Mouse (Mus musculus) ovary, postnatal 36 days (tissue): ENCODE measurements around the gene Kcne3.

Source experiments
- DNase-seq: peaks from one replicate; pipeline ENCODE4 v3.0.0; 2022; ENCODE audit warnings: low spot score, mixed read lengths

Kcne3 gene

DNA sequence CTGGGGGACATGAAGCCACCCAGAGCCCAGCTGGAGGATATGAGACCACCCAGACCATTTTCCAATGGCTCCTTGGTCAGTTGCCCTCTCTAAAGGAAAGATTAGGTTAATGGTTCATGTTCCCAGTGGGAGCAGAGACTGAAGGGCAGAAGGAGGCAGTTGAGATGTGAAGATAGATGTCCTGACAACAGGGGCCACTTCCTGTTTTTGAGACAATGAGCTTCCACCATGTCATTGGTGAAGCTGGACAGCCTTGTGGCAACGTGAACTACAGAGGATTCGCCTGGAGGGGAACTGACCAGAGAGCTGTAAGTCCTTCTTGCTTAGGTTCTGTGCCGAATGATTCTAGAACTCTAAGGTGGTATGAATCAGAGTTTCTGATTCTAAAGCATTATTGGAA is at the start of gene Kcne3:
Gene Kcne3 (plus strand): TSS at position 234 of the 400 bp plus-strand sequence.
- DNase-seq = no peak

GRCm38 (mm10) chr7:100126514-100126913 is 49.8 kb upstream of the Kcne3 start:
- DNase-seq = no peak

GRCm38 (mm10) chr7:100128262-100129041 is 47.9 kb upstream of the Kcne3 start:
- no peak for DNase-seq

DNA sequence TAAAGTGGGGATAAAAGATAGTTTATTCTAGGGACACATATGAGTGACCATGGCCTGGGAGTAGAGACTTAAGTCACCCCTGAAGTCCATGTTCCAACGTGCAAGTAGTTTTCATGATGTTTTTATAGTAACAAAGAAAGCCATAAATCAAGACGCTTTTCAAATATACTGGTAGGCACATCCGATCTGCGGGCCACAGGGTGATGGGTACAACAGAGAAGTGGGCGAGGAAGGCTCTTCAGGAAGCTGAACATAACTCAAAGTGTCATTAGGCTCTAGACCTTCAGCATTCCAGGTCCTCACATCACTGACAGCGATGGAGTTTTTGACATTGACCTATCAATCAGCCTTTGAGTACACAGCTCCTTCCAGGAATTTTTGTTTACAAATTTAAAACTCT is 45.7 kb upstream of the Kcne3 start:
- DNase-seq = no peak

GRCm38 (mm10) chr7:100132379-100132778 is 43.9 kb upstream of the Kcne3 start:
- no peak for DNase-seq

DNA sequence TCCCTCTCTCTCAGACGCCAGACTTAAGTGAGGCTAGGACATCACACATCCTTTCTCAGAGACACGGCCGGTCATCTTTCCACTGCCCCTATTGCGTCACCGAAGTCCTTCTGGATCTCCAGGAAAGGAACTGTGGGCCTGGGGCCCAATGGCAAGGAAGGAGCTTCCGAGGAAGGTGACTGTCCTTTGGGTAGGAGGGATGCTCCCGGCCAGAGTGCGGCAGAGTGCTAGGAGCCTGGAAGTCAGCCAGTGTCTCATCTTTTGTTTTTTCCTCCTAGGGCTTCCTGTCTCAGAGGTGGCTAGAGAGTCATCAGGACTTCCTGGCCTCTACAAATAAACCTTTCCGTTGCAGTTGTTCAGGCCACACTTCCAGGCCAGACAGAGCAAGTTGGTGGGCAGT is 39.3 kb upstream of the Kcne3 start:
- no peak for DNase-seq

DNA sequence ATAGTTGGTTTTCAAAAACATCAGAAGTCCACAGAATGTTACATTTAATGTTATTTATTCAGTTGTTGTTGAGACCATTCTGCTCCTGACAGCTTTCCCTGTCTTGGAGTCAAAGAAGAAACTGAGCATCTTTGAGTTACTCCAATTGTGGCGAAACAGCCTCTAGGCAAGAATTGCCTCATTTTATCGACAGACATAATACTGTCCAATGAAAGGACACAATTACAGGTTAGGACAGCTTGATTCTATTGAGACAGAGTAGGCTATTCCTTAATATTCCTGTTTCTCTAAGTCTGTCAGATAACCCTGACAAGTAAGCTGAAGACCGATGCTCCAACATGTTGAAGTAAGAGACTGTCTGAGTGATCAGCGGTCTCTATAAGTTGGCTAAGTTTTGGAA is 38.2 kb upstream of the Kcne3 start:
- no peak for DNase-seq

DNA sequence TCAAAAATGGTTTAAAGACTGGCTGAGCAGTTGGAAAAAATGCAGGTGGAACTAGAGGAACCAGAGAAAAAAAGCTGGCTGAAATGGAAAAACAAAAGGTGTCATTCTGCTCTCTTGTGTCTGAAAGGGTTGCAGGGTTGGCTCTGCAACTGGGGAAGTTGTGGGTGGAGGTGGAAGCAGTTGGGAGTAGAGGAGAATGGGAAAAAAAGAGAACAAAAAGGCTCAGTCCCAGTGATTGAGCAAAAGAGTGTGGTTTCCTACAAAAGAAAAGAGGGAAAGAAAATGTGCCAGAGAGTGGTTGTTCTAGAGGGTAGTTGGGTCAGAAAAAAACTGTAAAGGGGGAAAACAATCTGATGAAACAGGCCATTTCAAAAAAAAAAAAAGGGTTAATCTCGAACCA is 35.7 kb upstream of the Kcne3 start:
- no peak for DNase-seq

DNA sequence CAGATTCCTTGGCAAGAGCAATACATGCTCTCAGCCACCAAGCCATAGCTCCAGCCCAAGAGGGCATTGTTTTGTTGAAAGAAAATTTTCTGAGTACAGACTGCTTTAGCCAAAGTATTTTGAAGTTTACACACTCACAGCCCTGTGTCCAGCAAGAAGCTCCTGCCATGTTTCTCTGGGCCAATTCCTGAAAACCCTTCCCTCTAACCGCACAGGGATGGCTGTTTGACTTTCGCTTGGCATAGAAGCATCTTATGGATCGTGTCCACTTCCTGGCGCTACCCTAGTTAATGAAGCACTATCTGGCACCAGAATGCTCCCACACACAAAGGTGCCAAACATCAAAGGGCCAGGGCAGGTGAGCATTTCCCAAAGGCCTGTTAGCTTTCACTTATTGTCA is 27.7 kb upstream of the Kcne3 start:
- DNase-seq = no peak

- DNase-seq = peak; percentile 60
Observed at GRCm38 (mm10) chr7:100150086-100150485, 26.2 kb upstream of the Kcne3 start.

GRCm38 (mm10) chr7:100150626-100151025 is 25.7 kb upstream of the Kcne3 start:
- no peak for DNase-seq

DNA sequence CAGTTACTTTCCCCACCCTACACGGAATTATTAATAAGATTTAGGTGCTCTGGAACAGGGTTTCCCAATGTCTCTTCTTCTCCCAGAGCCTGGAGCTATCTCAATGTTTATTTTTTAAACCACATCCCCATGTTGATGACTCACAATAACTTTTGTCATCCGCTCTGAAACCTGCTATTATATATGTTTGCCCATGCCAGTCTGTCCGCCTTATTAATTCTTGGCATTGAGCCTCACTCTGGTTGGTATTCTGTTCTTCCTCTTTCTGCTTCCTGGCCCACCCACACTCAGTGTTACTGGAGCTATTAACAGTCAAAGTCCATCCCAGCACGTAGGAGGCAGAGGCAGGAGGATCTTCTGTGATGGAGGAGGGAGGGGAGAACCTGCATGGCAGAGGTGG is 18.6 kb upstream of the Kcne3 start:
- no peak for DNase-seq

- peak; percentile 96 for DNase-seq
Observed at GRCm38 (mm10) chr7:100159105-100159841, 17.0 kb upstream of the Kcne3 start, which contains the start of gene Lipt2. Lipt2 (plus strand) TSS chr7:100159277.

DNA sequence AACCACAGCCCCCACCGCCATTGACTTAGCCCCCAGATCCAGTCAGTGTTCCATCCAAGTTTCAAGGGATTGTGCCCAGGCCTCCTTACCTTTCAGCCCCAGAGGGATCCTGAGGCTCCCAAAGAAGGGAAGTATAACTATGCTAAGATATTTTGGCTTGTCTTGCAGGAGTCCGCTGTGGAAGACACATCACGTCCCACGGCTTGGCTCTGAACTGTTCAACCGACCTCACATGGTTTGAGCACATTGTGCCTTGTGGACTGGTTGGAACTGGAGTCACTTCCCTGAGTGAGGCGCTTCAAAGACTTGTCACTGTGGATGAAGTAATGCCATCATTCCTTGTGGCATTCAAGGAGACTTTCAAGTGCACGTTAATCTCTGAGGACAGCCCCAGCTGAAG is 16.3 kb upstream of the Kcne3 start:
- DNase-seq = no peak

DNA sequence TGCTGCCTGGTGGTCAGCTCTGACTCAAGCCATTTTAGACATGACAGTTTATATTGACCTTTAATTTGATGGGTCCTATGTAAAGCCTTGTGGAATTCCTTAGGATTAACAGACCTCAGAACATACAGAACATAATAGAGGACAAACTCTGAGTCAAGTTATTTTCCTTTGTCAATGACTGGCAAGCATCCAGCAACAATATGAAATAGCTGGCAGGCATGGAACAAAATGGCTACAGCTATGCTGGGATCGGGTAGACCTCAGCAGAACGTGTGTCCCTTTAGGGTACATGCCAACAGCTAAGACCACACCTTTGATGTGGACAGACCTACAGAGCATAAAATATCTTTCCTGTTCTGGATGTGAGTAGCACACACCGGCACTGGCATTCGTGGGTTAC is 12.8 kb upstream of the Kcne3 start:
- no peak for DNase-seq

DNA sequence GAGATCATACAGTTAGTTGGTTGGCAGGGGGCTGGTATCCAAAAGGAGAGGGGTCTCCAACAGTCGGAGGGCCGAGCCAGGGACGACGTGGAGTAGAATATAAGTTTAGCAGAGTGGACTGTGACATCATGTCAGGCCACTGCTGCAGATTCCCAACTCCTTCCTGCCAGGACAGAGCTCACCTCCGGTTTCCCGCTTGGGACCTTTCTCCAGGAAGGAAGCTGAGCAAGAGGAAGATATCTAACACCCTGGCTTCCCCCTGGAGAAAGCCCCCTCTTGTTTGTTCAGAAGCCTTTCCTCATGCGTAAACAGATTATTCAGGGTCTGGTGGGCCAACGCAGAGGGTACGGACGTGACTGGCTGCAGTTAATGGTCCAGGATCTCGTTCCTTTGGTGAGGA is 7.6 kb upstream of the Kcne3 start:
- DNase-seq = no peak

GRCm38 (mm10) chr7:100170756-100171155 is 5.5 kb upstream of the Kcne3 start:
- DNase-seq = no peak

DNA sequence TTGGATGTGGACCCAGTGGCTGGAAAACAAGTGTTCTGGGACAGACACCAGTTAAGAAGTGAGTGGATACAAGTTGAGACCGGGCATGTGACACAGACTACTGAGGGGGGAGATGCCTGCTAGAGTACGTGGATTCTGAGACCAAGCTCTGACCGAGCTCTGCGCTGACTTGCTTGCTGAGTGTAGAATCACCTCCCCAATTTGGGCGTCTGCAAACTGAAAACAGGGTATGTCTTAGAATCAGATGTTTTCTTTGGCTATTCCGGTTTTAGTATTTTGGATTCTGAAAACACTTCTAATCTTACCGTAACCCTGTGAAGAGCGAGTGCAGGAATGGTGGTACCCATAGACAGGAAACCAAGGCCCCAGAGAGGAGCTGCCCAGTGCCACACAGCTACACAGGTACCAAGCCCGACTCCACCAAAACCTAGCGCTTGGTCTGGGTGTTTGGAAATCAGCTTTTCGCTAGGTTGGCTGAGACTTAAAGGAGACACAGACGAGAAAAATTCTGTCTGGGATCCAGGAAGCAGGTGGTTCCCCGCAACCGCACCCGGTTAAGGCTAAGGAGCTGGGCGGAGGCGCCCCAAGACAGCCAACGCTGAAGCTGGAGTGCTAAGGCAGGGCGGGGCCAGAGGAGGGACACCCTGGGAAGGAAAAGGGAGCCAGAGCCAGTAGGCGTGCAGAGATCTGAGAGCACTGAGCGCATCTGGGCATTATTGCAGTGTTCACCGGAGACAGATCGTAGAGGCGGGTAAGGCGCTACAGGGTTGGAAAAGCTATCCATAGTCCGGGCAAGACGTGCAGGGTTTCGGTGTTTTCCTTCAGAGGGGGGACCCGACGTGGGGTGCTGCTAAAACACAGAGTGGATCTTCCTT is 2.0 kb downstream of the Kcne3 start:
- peak; percentile 76 for DNase-seq

GRCm38 (mm10) chr7:100178891-100179233 is 2.6 kb downstream of the Kcne3 start:
- DNase-seq = peak; percentile 22

- DNase-seq = no peak
Observed at GRCm38 (mm10) chr7:100179394-100179793, 3.1 kb downstream of the Kcne3 start.

DNA sequence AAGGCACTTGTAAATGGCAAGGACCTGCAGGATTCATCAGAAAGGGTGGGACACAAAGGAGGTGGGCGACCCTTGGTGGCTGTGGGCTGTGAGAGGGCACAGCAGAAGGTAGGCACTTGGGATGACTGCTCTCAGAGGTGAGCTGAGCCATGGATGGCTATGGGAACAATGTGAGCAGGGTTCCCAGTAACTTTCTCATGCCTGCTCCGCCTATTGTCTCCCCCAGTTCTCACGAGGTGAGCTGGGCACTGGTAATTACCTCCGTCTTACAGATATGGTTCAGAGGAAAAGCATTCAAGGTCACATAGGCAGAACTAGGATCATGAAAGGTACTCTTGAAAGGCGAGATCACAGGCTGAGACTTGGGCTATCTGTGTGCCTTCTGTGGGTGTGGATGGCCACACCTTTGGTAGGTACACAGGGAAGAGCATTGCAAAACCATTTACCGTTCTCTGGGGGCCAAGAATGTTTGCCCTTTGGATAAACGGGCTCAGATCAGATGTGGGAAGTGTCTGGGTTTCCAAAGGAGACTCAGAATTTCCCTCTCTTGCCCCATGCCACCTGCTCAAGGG is 3.6 kb downstream of the Kcne3 start:
- no peak for DNase-seq

DNA sequence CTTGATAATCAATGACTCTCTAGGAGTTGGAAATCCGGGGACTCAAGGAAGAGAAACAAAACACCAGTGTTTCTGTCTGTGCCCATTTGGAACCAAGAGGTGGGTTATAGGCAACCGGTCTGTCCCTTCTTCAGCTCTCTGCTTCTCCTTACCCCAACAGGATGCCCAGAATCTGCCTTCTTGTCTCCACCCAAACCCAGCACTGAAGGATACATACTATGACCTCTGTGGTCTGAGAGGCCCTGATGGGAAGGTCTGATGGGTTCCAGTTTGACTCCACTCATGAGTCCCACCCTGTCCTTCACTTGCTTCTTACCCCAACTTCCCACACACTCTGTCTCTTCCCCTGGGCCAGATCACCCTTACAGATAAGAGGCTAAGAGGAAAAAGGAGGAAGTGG is 4.9 kb downstream of the Kcne3 start:
- no peak for DNase-seq
